ENCODE assay signal across 27 mouse cellular contexts in the genomic region with DNA sequence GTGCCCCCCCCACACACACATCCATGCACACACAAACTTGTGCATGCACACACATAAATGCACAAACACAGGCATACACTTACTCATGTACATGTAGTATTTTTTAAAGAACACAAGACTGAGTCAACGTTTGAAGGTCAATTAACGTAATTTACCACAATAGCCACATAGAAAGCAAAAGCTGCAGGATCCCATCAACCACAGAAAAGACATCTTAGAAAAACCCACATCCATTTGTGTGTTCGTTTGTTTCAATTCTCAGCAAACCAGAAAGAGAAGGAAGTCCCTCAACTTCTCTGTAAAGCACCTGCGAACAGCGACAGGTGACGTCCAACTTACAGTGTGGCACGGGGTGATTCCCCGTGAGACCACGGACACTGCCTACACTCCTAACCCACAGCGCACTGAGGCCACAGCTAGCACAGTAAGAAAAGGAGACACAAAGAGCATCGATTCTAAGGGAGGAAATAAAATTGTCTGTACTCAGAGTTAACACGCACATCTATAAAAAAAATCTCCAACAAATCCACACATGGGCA. TPM values are rescaled to one million over a fixed set of nuclear protein-coding genes. Genes with fewer than 3 reads are reported as not detected.
DNase-seq lines count a peak whose midpoint lies in the region; ATAC-seq lines count a peak whose summit lies in the region.
"Had no signal": no experiment of that assay in that cellular context is flagged by ENCODE, and none has a peak within 500 bp of the region (broad histone marks: within the 10 kb centered on the region; RNA-seq: fewer than 3 reads in every experiment).

No protein-coding gene starts in this region.

- WGBS in liver, embryonic 11.5 days, result 84% methylated on average over 12 of the region's 12 CpGs

- H3K9me3 ChIP-seq in liver, embryonic 11.5 days (ENCODE audit: control insufficient read depth, low read length), result no peaks in the 10 kb centered on the region
- H3K9me3 ChIP-seq: embryonic facial prominence, embryonic 13.5 days; embryonic facial prominence, embryonic 15.5 days had no signal

- H3K4me2 ChIP-seq in liver, embryonic 11.5 days, result no peak overlapping the region
- H3K4me2 ChIP-seq: embryonic facial prominence, embryonic 13.5 days; embryonic facial prominence, embryonic 15.5 days; forebrain, embryonic 12.5 days had no signal

- no peak overlapping the region for H3K9ac ChIP-seq in liver, embryonic 11.5 days (ENCODE audit: low read depth, low read length)
- H3K9ac ChIP-seq: embryonic facial prominence, embryonic 13.5 days; embryonic facial prominence, embryonic 15.5 days; forebrain, embryonic 12.5 days had no signal

- peak; percentile 18 for DNase-seq in CD4-positive helper T cell, adult 2 months (ENCODE audit: low read depth, low spot score)
- peak; percentile 50 for DNase-seq in CD4-positive, CD25-positive, alpha-beta regulatory T cell, adult 2 months (ENCODE audit: low read depth, low spot score)
- no peak for DNase-seq in kidney, adult 8-10 months
- no peak for DNase-seq in liver, embryonic 11.5 days (ENCODE audit: low spot score)
- no peak for DNase-seq in urinary bladder, adult 18-20 months (ENCODE audit: low spot score in 2 of 2)
- DNase-seq: adrenal gland, adult 2 months; adrenal gland, postnatal 10 days; adrenal gland, postnatal 25 days; cerebellum, adult 11 months; cerebellum, adult 18-20 months; cerebellum, adult 8-10 months; cerebellum, adult 9-11 months; cerebellum, postnatal 14 days; cerebellum, postnatal 36 days; embryo, embryonic 11 days had no signal

- ATAC-seq in activated CD4-positive, CD25-positive, alpha-beta regulatory T cell, adult 4 months, result peak; percentile 76
- peak; percentile 84 for ATAC-seq in inflammation-experienced regulatory T-cells, adult 6 months
- ATAC-seq in liver, embryonic 11.5 days (replicated peaks; ENCODE audit: low FRiP score), result no peak
- ATAC-seq: forebrain, embryonic 14.5 days; forebrain, embryonic 16.5 days; Patski had no signal

- no peaks in the 10 kb centered on the region for H3K36me3 ChIP-seq in liver, embryonic 11.5 days (ENCODE audit: control insufficient read depth, insufficient read depth, low read length)
- H3K36me3 ChIP-seq: embryonic facial prominence, embryonic 13.5 days; embryonic facial prominence, embryonic 15.5 days; forebrain, embryonic 10.5 days; forebrain, embryonic 12.5 days; G1E had no signal

- no peaks in the 10 kb centered on the region for H3K27me3 ChIP-seq in liver, embryonic 11.5 days (replicated peaks; ENCODE audit: control insufficient read depth, insufficient read depth, low read length)
- H3K27me3 ChIP-seq: embryonic facial prominence, embryonic 13.5 days; embryonic facial prominence, embryonic 15.5 days; forebrain, embryonic 12.5 days had no signal

- no peak overlapping the region for H3K27ac ChIP-seq in liver, embryonic 11.5 days (ENCODE audit: low read depth, low read length)
- H3K27ac ChIP-seq: embryonic facial prominence, embryonic 13.5 days; embryonic facial prominence, embryonic 15.5 days; forebrain, embryonic 10.5 days; forebrain, embryonic 12.5 days had no signal

- H3K4me1 ChIP-seq in liver, embryonic 11.5 days (replicated peaks; ENCODE audit: control insufficient read depth, insufficient read depth, low read length), result no peaks in the 10 kb centered on the region
- H3K4me1 ChIP-seq: embryonic facial prominence, embryonic 13.5 days; embryonic facial prominence, embryonic 15.5 days; forebrain, embryonic 10.5 days; forebrain, embryonic 12.5 days had no signal

- H3K4me3 ChIP-seq in liver, embryonic 11.5 days (ENCODE audit: low read depth, low read length), result no peak overlapping the region
- H3K4me3 ChIP-seq: embryonic facial prominence, embryonic 13.5 days; embryonic facial prominence, embryonic 15.5 days; erythroblast, embryonic 14.5 days; forebrain, embryonic 10.5 days; forebrain, embryonic 12.5 days had no signal

RNA-seq across cellular contexts. Expression of a gene that starts 53.8 kb away (rescaled TPM):
- polyA plus RNA-seq in activated CD4-positive, CD25-positive, alpha-beta regulatory T cell, adult 4 months (2017; shearing (Covaris generic)), result not detected
- not detected for polyA plus RNA-seq in inflammation-experienced regulatory T-cells, adult 6 months (2017; shearing (Covaris generic))
- polyA plus RNA-seq in liver, embryonic 11.5 days (2014; fragmentation: Nextera tagmentation; extraction: Ambion mirVana), result not detected in 2 replicates
- polyA plus RNA-seq: C2C12; erythroblast, embryonic 14.5 days; G1E had no signal

Comparison
In these comparisons a context has a peak if more than half of its experiments do, and no peak if none do; other contexts are left out.
1. DNase-seq: peak in CD4-positive helper T cell, adult 2 months (single experiment) and CD4-positive, CD25-positive, alpha-beta regulatory T cell, adult 2 months (single experiment); none in kidney, adult 8-10 months (0 of 2), liver, embryonic 11.5 days (single experiment) and urinary bladder, adult 18-20 months (0 of 2).